Mouse (Mus musculus) c-Kit-positive CD71-negative TER-119-negative erythroid progenitor cells, embryonic 14.5 days (primary cell): ENCODE data around the gene AI481877.

ENCODE experiments used
- DNase-seq: peaks from one replicate; pipeline ENCODE4 v3.0.0-alpha.2; 2013; ENCODE audit warnings: low read depth

Gene AI481877

GRCm38 (mm10) chr4:59034918-59035785 lies 103.6 kb downstream of the AI481877 start, which contains the start of gene Gng10:
Gene Gng10, plus strand, starts transcription at chr4:59035088.
- DNase-seq, result no peak

GRCm38 (mm10) chr4:59034325-59034917 lies 104.4 kb downstream of the AI481877 start:
- DNase-seq, result no peak

GRCm38 (mm10) chr4:59016922-59017321 lies 121.9 kb downstream of the AI481877 start:
- no peak for DNase-seq

- DNase-seq, result no peak
Measured at GRCm38 (mm10) chr4:59015181-59015580, 123.6 kb downstream of the AI481877 start.

GRCm38 (mm10) chr4:59011446-59011845 lies 127.3 kb downstream of the AI481877 start:
- DNase-seq, result no peak

- DNase-seq, result no peak
Measured at GRCm38 (mm10) chr4:59009696-59010095, 129.1 kb downstream of the AI481877 start.

GRCm38 (mm10) chr4:59009186-59009585 lies 129.6 kb downstream of the AI481877 start:
- no peak for DNase-seq

- no peak for DNase-seq
Measured at GRCm38 (mm10) chr4:59007974-59008373, 130.8 kb downstream of the AI481877 start.

- DNase-seq, result no peak
Measured at GRCm38 (mm10) chr4:59007016-59007415, 131.8 kb downstream of the AI481877 start.

GRCm38 (mm10) chr4:59006211-59006610 lies 132.6 kb downstream of the AI481877 start:
- no peak for DNase-seq

GRCm38 (mm10) chr4:59003806-59004200 lies 135.0 kb downstream of the AI481877 start:
- no peak for DNase-seq

GRCm38 (mm10) chr4:59002948-59003805 lies 135.6 kb downstream of the AI481877 start, which contains the start of gene Gm20503:
Gene Gm20503, plus strand, starts transcription at chr4:59003210.
- DNase-seq, result peak; percentile 82

- no peak for DNase-seq
Measured at GRCm38 (mm10) chr4:59000614-59001013, 138.2 kb downstream of the AI481877 start.

- no peak for DNase-seq
Measured at GRCm38 (mm10) chr4:58999686-59000085, 139.1 kb downstream of the AI481877 start.

GRCm38 (mm10) chr4:58998688-58999087 lies 140.1 kb downstream of the AI481877 start:
- no peak for DNase-seq

- no peak for DNase-seq
Measured at GRCm38 (mm10) chr4:58997081-58997480, 141.7 kb downstream of the AI481877 start.

- no peak for DNase-seq
Measured at GRCm38 (mm10) chr4:58995251-58995693, 143.5 kb downstream of the AI481877 start.

- DNase-seq, result no peak
Measured at GRCm38 (mm10) chr4:58994762-58995161, 144.0 kb downstream of the AI481877 start, which contains the start of gene Dnajc25. Gene Dnajc25, plus strand, starts transcription at chr4:58995062.
